Mouse (Mus musculus): ENCODE measurements at regions not wholly inside any gene's neighbourhood (a gene's known extent, or its start where the extent isn't known, plus 50 kb on each side); places are given as distances from the start of the nearest gene placed in this dataset.

- DNase-seq (ENCODE audit: low spot score in 2 of 2) = no peak
Observed at GRCm38 (mm10) chr3:148186704-148187103, 803.7 kb downstream of the Adgrl2 start.

DNA sequence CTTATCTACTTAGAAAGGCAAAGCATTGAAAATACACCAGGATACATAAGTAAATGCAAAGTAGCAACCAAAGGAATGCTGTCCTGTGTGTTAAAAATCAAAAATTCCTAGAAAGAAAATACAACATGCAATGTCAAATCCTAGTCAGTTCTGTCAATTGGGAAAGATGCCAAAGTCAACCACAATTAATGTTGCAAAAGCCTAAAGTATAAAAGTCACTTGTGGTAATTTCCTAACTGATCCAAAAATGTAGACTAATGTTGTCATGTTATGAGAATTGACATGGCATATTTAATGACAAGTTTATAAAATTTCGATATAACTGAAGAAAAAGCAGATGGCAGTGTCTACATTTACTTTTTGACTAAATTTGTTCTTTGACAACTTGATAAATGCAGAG is 822.8 kb downstream of the Adgrl2 start:
- no peak for DNase-seq (ENCODE audit: low spot score in 2 of 2)

- no peak for DNase-seq (ENCODE audit: low spot score in 2 of 2)
Observed at GRCm38 (mm10) chr3:148159059-148159458, 831.3 kb downstream of the Adgrl2 start.

- no peak for DNase-seq (ENCODE audit: low spot score in 2 of 2)
Observed at GRCm38 (mm10) chr3:148158533-148158932, 831.8 kb downstream of the Adgrl2 start.

DNA sequence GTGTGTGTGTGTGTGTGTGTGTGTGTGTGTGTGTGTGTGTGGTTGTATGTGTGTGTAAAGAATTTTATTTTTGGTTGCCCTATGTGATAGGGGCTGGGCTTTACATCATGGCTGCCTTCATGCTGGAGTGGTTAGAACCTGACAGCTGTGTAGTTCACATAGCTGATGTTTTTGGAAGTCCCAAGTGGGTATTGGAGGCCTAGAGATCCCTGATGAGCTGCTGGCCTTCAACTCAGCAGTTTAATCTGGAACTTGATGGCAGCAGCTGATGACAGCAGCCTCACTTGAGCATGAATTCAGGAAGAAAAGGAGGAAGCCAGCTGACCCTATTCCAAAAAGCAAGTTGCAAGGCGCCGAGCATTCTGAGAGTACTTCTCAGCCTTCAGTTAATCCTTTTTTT is 846.6 kb downstream of the Adgrl2 start:
- DNase-seq (ENCODE audit: low spot score in 2 of 2) = no peak

DNA sequence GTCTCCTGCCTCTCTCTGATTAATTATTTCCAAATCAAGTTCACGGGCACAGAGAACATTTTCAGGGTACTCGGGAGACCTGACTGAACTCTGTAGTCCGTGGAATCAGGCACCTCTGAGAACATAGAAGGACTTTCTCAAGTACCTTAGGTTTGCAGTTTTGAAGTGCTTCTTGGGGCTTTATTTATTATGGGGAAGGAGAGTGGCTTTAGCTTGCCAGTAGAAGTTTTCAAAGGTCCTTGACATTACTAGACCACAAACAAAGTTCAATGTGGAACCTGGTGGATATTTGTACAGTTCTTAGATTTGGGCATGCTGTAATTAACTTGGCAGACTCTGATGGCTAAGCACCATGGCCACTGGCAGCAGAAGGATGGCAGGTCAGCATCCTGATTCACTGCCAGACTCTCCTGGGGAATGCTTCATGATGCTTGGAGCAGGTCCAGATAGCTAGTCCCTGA is 853.5 kb downstream of the Adgrl2 start:
- DNase-seq (ENCODE audit: low spot score in 2 of 2) = no peak

GRCm38 (mm10) chr3:148134646-148135045 is 855.7 kb downstream of the Adgrl2 start:
- DNase-seq (ENCODE audit: low spot score in 2 of 2) = no peak

DNA sequence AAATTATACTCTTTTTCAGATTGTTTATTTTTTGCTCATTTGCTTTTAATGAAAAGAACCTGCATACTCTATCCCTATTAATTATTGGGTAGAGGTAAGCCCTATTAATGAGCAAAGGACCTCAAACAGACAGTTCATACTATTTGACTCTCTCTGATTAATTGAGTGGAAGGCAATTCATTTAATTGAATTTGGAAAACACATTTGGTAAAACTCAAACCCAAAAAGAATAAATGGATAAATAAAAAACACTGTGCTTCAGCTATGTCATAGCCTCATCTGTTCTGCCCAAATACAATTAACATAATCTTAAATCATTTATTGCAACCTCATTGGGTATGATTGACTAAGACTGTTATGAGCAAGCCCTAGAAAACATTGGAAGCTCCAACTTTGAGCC is 874.8 kb downstream of the Adgrl2 start:
- no peak for DNase-seq (ENCODE audit: low spot score in 2 of 2)

- no peak for DNase-seq (ENCODE audit: low spot score in 2 of 2)
Observed at GRCm38 (mm10) chr3:148112204-148112603, 878.2 kb downstream of the Adgrl2 start.

DNA sequence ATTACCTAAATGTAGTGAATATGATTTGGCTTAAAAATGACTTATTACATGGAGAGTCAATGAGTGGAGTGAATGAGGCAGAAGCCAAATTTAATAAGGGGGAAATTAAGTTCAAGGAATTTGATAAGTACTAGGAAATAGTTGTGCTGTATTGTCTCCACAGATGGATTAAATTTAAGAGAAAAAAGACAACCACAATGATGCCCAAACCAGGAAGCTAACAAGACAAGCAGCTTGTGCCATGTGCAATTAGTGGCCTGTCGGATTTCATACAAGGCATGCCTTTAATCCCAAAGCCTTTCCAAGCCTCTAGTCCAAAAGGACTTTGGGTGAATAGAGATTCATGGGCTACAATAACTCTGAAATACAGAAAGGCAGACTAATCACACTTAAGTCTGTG is 883.3 kb downstream of the Adgrl2 start:
- no peak for DNase-seq (ENCODE audit: low spot score in 2 of 2)

- no peak for DNase-seq (ENCODE audit: low spot score in 2 of 2)
Observed at GRCm38 (mm10) chr3:148093930-148094329, 896.4 kb downstream of the Adgrl2 start.

- DNase-seq (ENCODE audit: low spot score in 2 of 2) = no peak
Observed at GRCm38 (mm10) chr3:148075841-148076240, 914.5 kb downstream of the Adgrl2 start.

- DNase-seq (ENCODE audit: low spot score in 2 of 2) = no peak
Observed at GRCm38 (mm10) chr3:148066701-148067100, 923.7 kb downstream of the Adgrl2 start.

GRCm38 (mm10) chr3:148056074-148056473 is 934.3 kb downstream of the Adgrl2 start:
- no peak for DNase-seq (ENCODE audit: low spot score in 2 of 2)

GRCm38 (mm10) chr3:148052516-148052915 is 937.8 kb downstream of the Adgrl2 start:
- no peak for DNase-seq (ENCODE audit: low spot score in 2 of 2)

- no peak for DNase-seq (ENCODE audit: low spot score in 2 of 2)
Observed at GRCm38 (mm10) chr3:148048247-148048646, 942.1 kb downstream of the Adgrl2 start.

DNA sequence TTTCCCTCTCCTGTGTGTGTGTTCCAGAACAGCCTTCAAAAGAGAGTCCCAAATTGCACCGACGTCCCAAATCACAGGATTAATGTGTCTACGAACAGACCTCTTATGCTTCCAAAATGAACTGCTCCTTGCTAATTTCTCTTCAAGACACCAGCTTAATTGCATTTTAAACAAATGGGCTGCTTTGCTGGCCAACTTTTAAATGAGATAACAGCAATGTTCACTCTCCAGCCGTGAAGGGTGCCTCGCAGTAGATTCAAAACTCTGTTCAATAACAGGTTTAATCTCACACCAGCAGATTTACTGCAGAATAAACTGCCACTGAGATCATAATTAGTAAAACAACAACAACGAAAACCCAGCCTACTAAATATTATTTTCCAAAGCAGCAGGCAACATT is 957.8 kb downstream of the Adgrl2 start:
- DNase-seq (ENCODE audit: low spot score in 2 of 2) = no peak

DNA sequence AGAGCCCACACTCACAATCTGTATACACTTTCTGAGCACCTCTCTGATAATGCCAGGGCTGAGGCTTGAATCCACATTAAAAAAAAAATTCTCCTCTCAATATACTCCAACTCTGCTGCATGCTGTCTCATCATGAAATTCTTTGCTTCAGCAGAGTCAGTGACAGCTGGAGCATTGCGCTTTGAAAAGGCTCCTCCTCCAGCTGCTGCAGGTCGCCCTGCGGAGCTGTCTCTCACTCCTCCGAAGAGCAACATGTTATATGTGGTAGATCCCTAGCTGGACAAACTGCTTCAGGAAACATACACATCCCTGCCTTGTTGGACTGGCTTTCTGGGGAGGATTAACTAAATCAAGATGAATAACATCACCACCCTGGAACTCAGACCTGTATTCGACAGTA is 984.5 kb downstream of the Adgrl2 start:
- DNase-seq (ENCODE audit: low spot score in 2 of 2) = no peak

DNA sequence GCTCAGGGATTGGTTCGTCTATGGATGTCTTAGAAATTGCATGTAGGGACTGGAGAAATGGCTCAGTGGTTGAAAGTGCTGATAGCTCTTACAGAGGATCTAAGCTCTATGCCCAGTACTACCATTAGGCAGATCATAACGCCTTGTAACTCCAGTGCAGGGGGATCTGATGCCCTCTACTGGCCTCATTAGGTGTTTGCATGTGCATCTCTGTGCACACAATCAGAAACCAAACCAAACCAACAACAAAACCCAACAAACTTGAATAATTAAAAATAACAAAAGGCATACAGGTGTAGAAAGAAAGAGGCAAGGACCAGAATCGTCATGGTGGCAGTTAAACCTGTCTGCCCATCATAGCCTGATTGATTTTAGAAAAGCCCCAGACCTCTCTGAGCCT is 986.3 kb downstream of the Adgrl2 start:
- no peak for DNase-seq (ENCODE audit: low spot score in 2 of 2)

- no peak for DNase-seq (ENCODE audit: low spot score in 2 of 2)
Observed at GRCm38 (mm10) chr3:147999330-147999953, 990.9 kb downstream of the Adgrl2 start.

DNA sequence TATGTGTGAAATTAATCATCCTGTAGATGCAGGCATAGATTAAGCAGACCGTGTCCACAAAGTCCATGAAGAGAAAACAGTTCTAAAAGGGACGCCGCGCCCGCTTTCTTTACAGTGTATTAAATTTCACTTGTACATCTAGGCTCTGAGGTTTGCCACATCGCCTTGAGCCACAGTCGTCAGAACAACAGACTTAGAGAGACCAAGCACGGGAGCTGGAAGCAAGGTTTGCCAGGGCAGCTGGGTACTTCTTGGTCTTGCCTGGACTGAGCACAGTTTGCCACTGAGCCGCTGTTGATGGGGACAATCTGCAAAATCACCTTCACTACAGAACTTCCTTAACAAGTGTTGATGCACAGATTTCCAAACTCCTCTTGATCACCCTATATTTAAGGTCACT is 998.6 kb downstream of the Adgrl2 start:
- no peak for DNase-seq (ENCODE audit: low spot score in 2 of 2)

DNA sequence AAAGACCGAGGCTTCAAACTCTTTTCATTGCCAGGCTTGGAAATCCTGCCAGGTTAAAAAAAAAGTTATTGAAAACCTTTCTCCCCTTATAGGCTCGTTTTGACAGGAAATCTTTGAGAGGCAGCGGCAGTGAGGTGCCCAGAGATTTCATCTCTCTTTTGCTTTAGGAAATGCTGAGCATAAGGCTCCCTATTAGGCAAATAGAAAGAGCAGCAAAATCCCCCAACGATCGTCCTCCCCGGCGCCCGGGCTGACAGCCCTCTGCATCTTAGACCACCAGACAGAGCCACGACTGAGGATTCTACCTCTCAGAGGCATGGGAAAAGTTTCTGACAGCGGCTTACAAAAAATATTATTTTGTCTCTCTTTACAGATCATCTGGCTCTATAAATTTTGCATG is 999.5 kb downstream of the Adgrl2 start:
- no peak for DNase-seq (ENCODE audit: low spot score in 2 of 2)

DNA sequence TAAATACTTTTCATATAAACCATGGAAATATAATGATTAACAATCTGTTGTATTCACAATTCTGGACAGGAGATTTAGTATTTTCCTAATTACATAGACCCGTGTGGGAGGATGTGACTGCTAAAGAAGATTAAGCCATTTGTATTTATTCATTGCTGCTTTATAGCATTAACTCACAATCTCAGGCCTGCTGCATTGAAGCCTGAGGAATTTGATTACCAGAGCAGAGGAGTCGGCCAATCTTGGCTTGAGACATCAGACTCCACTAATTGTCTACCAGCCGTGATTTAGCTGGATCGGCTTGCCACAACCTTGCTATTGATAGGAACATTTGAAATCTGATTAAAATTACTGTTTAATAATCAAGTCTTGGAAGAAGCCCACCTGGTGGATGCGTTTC is 1007.5 kb downstream of the Adgrl2 start:
- DNase-seq (ENCODE audit: low spot score in 2 of 2) = no peak

GRCm38 (mm10) chr3:147981621-147982020 is 1008.7 kb downstream of the Adgrl2 start:
- DNase-seq (ENCODE audit: low spot score in 2 of 2) = no peak
